Mouse (Mus musculus) embryonic fibroblast, embryonic 13.5 days (primary cell): ENCODE results near the gene Jpt2.

Experiments
- CTCF ChIP-seq: IDR thresholded peaks from 2 replicates; pipeline ENCODE4 v1.5.1; 2011; ENCODE audit warnings: mild to moderate bottlenecking, control low read depth, low read length, moderate library complexity, borderline replicate concordance; ENCODE audit not compliant: insufficient read depth
- POLR2A ChIP-seq: IDR thresholded peaks from 2 replicates; pipeline ENCODE4 v1.6.1; 2011; ENCODE audit warnings: low read depth, mild to moderate bottlenecking, control low read depth, low read length, moderate library complexity

- no peak for TF ChIP-seq CTCF
- TF ChIP-seq POLR2A = no peak
Measured at GRCm38 (mm10) chr17:24923246-24923645, 37.2 kb downstream of the Jpt2 start.
